Mouse (Mus musculus) midbrain, embryonic 11.5 days (tissue): ENCODE measurements around the gene Neu4. TPM values are rescaled to one million over a fixed set of nuclear protein-coding genes. Genes with fewer than 3 reads are reported as not detected.
"Not testable (repeated sequence)": the region's sequence is repeated elsewhere in the genome, so short reads cannot be mapped to it uniquely, and the experiment has no call there.

Source experiments
- ATAC-seq: fragments of 200-750 bp; cut with Nextera tagmentation; 2 replicates; pipeline ENCODE4 v1.8.0; 2017; ENCODE audit warnings: moderate TSS enrichment, moderate library complexity; ENCODE audit not compliant: low FRiP score
- DNase-seq: peaks from one replicate; pipeline ENCODE4 v3.0.0; 2015; ENCODE audit warnings: low spot score; ENCODE audit errors: missing footprints
- H3K27ac ChIP-seq: fragments of 300-500 bp; sonication (generic); 2 replicates; pipeline ENCODE4 v1.5.1; 2014; ENCODE audit warnings: low read depth, low read length
- H3K27me3 ChIP-seq: fragments of 300-500 bp; sonication (generic); 2 replicates; pipeline ENCODE4 v1.6.1; 2014; ENCODE audit warnings: mild to moderate bottlenecking, low read length, moderate library complexity, mixed read lengths; ENCODE audit not compliant: control insufficient read depth, insufficient read depth
- H3K36me3 ChIP-seq: fragments of 300-500 bp; sonication (generic); 2 replicates; pipeline ENCODE4 v1.6.1; 2014; ENCODE audit warnings: mild to moderate bottlenecking, low read length, moderate library complexity, mixed read lengths; ENCODE audit not compliant: control insufficient read depth, insufficient read depth
- H3K4me1 ChIP-seq: fragments of 300-500 bp; sonication (generic); 2 replicates; pipeline ENCODE4 v1.6.1; 2014; ENCODE audit warnings: low read length; ENCODE audit not compliant: control insufficient read depth, insufficient read depth
- H3K4me2 ChIP-seq: fragments of 300-500 bp; sonication (generic); 2 replicates; pipeline ENCODE4 v1.6.1; 2014; ENCODE audit warnings: mild to moderate bottlenecking, moderate library complexity
- H3K4me3 ChIP-seq: fragments of 300-500 bp; sonication (generic); 2 replicates; pipeline ENCODE4 v1.5.1; 2014; ENCODE audit warnings: low read depth, low read length
- H3K9ac ChIP-seq: fragments of 300-500 bp; sonication (generic); 2 replicates; pipeline ENCODE4 v1.6.1; 2014; ENCODE audit warnings: low read length
- H3K9me3 ChIP-seq: fragments of 300-500 bp; sonication (generic); 2 replicates; pipeline ENCODE4 v1.6.1; 2016; ENCODE audit warnings: low read length; ENCODE audit not compliant: control insufficient read depth
- WGBS: fragments of 180-500 bp; shearing (Covaris S2); extraction: QIAGEN DNeasy Blood & Tissue Kit; methylation state at CpG from one replicate; pipeline ENCODE4 v1.1.7; 2014; 5-methylcytosine and 5-hydroxymethylcytosine counted together
- polyA plus RNA-seq: library from polyadenylated mRNA; unstranded; fragments of >200 nt; fragmentation: Nextera tagmentation; extraction: Ambion mirVana; gene quantifications from 2 replicates; pipeline ENCODE4 v1.2.1, GENCODE M21; 2014

Gene Neu4
- polyA plus RNA-seq, result not detected in 2 replicates

DNA sequence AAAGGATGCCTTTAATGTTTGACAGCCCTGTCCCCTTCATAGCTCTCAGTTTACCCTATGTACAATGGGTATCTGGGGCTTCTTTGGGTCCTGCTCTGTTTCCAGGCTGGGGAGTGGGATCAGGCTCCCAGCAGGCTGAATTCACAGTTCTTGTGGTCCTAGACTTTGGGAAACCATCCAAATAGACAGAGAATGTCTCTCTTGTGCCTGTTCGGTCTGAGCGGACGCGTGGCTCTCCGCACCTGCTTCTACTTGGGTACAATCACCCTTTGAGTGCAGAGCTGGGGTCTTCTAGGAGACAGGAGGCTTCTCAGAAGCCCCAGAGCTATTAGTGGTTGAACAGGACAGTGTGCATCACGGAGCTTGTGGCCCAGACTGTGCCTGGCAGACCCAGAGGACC is at the start of gene Neu4:
Gene Neu4, plus strand, starts transcription at position 301 of the 400 bp plus-strand sequence.
- Histone ChIP-seq H3K4me3 (no peak within 1 kb of the TSS), H3K4me2 (no peak within 1 kb of the TSS), H3K27ac (no peak within 1 kb of the TSS), H3K36me3 (no peaks in the 10 kb centered on the region), H3K27me3 (no peaks in the 10 kb centered on the region), H3K9me3 (no peaks in the 10 kb centered on the region), H3K9ac (no peak within 1 kb of the TSS), H3K4me1 (no peaks in the 10 kb centered on the region)
- ATAC-seq (no peak), DNase-seq (no peak)
- WGBS, result 86% methylated on average over 6 of the region's 6 CpGs

DNA sequence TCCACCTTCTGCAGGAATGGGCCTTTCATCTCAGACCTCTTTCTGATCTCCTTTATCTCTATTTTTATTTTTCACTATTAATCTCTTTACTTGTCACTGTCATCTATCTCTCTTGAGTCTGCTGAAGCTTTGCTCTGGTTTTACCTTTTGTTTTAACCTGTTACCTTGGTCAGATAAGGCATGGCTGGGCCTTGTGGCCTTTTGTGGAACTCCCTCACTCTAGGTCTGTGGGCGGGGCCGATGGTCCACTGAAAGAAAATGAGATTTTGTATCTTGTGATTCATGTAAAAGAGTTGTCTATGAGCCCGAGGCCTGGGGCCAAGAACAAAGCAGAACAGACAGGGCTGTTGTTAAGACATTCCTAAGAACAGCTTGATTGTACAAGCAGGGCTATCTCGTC is 49.5 kb upstream of the Neu4 start:
- not testable (repeated sequence) for H3K4me1 ChIP-seq, H3K4me2 ChIP-seq, H3K9ac ChIP-seq, H3K9me3 ChIP-seq, H3K36me3 ChIP-seq, H3K27me3 ChIP-seq, DNase-seq, H3K4me3 ChIP-seq, H3K27ac ChIP-seq, ATAC-seq
- WGBS, result no CpG with 5 or more reads among the region's 4 CpGs

DNA sequence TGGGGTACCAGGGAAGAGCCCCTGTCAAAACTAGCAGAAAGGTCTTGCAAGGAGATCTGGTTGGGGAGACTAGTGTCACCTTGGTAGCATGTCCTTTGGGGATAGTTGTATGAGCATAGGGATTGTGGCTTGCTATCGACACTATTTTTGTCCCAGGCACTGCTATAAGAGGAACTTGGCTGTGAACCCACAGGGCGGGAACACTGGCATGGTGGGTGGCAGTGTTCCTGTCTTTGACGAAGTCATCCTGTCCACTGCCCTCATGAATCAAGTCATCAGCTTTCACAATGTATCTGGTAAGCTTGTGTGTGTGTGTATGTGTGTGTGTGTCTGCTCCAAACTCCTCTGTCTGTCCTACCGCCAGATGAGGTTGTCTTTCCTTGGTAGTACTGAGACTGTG is 44.5 kb upstream of the Neu4 start:
- no CpG with 5 or more reads among the region's 4 CpGs for WGBS
- H3K4me3 ChIP-seq, H3K9me3 ChIP-seq, H3K27ac ChIP-seq, H3K9ac ChIP-seq, DNase-seq, H3K4me2 ChIP-seq, ATAC-seq, H3K36me3 ChIP-seq, H3K4me1 ChIP-seq, H3K27me3 ChIP-seq: not testable (repeated sequence)

DNA sequence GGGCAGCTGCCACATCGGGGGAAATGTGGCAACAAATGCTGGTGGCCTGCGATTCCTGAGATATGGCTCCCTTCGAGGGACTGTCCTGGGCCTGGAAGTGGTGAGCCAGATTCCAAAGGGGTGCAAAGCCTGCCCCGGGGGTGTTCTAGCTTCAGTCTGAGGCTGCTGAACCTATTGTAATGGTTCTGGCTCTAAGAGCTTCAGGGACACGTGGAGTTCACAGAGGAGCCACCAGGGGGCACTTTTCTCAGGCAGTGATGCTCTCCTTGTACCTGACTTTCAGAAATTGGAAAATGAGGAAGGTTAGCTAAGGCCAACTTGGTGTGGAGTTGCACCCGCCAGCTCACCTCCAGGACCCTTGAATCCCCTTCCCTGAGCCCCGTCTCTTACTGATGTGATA is 42.0 kb upstream of the Neu4 start:
- not testable (repeated sequence) for H3K36me3 ChIP-seq, H3K4me3 ChIP-seq, H3K9ac ChIP-seq, H3K27ac ChIP-seq, DNase-seq, H3K9me3 ChIP-seq, H3K4me1 ChIP-seq, ATAC-seq, H3K27me3 ChIP-seq, H3K4me2 ChIP-seq
- no CpG with 5 or more reads among the region's 7 CpGs for WGBS

DNA sequence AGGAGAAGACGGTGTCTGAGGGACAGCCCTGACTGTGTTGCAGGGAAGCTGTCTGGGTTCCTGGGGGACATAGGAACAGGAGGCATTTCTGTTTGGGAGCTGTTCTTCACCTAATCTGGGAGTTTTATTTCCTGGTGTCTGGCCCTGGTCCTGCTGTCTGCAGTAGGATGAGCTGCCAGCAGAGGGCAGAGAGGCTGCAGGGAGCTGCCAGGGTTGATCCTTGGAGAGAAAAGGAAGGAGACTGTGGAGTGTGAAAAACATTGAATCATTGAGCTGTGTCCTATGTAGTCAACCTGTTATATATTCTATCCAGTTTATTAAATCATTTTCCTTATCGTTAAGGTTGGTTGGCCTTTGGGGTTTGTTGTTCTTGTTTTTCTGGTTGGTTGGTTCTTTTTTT is 39.3 kb upstream of the Neu4 start:
- not testable (repeated sequence) for H3K4me1 ChIP-seq, H3K4me3 ChIP-seq, H3K27ac ChIP-seq, H3K27me3 ChIP-seq, H3K4me2 ChIP-seq, H3K9me3 ChIP-seq, H3K36me3 ChIP-seq, H3K9ac ChIP-seq, ATAC-seq, DNase-seq
- no CpG with 5 or more reads among the region's 2 CpGs for WGBS

DNA sequence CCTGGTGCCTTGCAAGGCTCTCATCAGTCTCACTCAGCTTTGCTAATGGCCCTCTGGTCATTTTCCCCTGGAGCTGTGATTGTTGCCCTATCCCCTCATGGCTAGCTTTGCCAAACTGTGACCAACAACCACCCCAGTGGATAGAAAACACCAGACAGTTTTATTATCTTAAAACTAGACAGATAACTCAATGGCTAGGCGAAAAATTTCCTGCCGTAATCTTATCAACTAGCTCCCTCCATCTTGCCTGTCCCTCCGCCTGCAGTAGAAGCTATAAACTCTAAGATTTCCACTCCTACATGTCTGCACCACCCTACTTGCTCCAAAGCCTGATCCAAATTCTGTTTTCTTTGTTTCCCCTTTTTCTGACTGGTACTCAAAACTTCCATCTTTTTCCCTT is 34.1 kb upstream of the Neu4 start:
- 96% methylated on average over 3 of the region's 3 CpGs for WGBS
- ATAC-seq, result no peak

DNA sequence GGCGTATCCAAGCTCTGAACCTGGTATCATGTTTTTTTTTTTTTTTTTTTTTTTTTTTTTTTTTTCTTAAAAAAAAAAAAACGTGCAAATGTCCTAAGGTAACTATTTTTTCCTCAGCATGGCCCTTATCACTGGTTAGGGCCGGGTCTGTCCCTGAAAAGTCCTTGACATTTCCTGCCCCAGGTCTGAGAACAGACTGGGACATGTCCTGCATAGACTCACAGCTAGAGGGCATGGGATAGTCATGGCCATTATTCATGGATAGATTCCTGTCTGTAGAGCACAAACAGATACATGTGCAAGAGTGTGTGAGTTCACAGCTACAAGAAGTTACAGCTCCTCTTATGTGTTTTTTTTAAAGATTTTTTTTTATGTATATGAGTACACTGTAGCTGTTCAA is 31.5 kb upstream of the Neu4 start:
- WGBS, result 70% methylated on average over 3 of the region's 3 CpGs
- DNase-seq (no peak), ATAC-seq (no peak)
- H3K9me3 ChIP-seq, result no peaks in the 10 kb centered on the region
- H3K4me1 ChIP-seq, result no peaks in the 10 kb centered on the region
- H3K36me3 ChIP-seq, result no peaks in the 10 kb centered on the region
- no peak overlapping the region for H3K27ac ChIP-seq
- no peaks in the 10 kb centered on the region for H3K27me3 ChIP-seq
- H3K4me3 ChIP-seq, result no peak overlapping the region
- H3K4me2 ChIP-seq, result no peak overlapping the region
- no peak overlapping the region for H3K9ac ChIP-seq

More for the DNA sequence above, 34.1 kb upstream of the Neu4 start:
- DNase-seq, result no peak
- Histone ChIP-seq H3K27ac (no peak overlapping the region), H3K4me1 (no peaks in the 10 kb centered on the region), H3K9ac (no peak overlapping the region), H3K27me3 (no peaks in the 10 kb centered on the region), H3K4me2 (no peak overlapping the region), H3K9me3 (no peaks in the 10 kb centered on the region), H3K36me3 (no peaks in the 10 kb centered on the region), H3K4me3 (no peak overlapping the region)

DNA sequence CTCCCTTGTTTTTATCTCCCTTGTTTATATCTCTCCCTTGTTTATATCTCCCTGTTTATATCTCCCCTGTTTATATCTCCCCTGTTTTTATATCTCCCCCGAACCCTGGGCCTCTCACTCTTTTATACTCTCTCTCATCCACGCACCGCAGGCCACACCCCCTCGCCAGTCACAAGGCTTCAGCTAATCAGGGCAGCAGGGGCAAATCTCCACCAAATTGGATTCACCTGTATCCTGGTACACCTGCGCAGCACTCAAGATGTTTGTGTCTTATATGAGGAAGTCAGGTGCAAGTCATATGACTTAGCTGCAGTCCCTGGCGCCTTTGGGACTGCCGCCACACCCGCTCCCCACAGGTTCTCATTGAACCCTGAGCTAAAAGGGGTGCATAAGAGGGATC is 30.0 kb upstream of the Neu4 start, which contains the start of gene Gal3st2c:
Gene Gal3st2c, plus strand, starts transcription at position 301 of the 400 bp plus-strand sequence.
- H3K4me2 ChIP-seq, H3K36me3 ChIP-seq, H3K27ac ChIP-seq, DNase-seq, H3K27me3 ChIP-seq, H3K9me3 ChIP-seq, H3K9ac ChIP-seq, H3K4me3 ChIP-seq, ATAC-seq, H3K4me1 ChIP-seq: not testable (repeated sequence)
- WGBS, result 89% methylated on average over 7 of the region's 8 CpGs

DNA sequence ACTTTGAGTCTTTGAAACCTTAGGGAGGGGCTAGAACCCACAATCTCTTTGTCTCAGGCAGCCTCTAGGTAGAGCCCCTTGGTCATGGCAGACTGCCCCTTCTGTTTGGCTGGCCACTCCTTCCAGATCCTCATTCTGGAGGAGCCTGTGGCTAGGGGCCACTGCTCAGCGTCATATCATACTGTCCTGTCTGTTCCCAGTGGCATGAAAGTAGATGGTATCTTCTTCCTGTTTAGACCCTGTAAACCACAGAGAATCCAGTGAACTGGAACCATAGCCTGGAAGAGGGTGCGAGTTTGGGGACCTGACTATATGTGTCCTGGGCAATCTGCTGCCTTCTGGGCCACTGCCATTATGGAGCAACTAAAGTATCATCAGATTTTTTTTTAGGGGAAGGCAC is 29.2 kb upstream of the Neu4 start:
- WGBS, result 70% methylated on average over 2 of the region's 2 CpGs
- H3K4me3 ChIP-seq, ATAC-seq, H3K9me3 ChIP-seq, DNase-seq, H3K9ac ChIP-seq, H3K4me1 ChIP-seq, H3K27me3 ChIP-seq, H3K27ac ChIP-seq, H3K4me2 ChIP-seq, H3K36me3 ChIP-seq: not testable (repeated sequence)

DNA sequence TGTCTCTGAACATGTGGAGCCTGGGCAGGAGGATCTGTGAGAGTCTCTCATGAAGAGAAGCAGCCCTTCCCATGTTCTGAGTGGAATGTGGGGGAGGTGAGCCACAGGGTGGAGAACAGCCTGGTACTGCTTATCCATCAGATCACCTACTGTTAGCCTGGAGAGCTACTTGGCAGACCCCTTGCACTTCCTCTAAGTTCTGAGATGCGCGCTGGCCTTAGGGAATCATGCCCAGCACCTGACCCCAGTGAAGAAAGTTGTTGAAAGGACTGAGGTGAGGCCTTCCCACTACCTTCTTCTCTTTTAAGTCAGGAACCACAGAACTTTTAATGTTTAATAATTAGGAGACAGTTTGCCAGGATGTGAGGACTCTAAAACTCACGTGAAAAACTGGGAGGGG is 28.8 kb upstream of the Neu4 start:
- not testable (repeated sequence) for H3K27me3 ChIP-seq, H3K9ac ChIP-seq, H3K27ac ChIP-seq, H3K4me1 ChIP-seq, H3K36me3 ChIP-seq, H3K9me3 ChIP-seq, H3K4me3 ChIP-seq, DNase-seq, ATAC-seq, H3K4me2 ChIP-seq
- WGBS, result 88% methylated on average over 3 of the region's 3 CpGs
